Mouse (Mus musculus) forebrain, postnatal 0 days (tissue): ENCODE data around the gene Dglucy. TPM values are rescaled to one million over a fixed set of nuclear protein-coding genes. Genes with fewer than 3 reads are reported as not detected.

Experiments
- ATAC-seq: fragments of 200-750 bp; cut with Nextera tagmentation; 2 replicates; pipeline ENCODE4 v1.8.0; 2017; ENCODE audit warnings: mild to moderate bottlenecking, moderate library complexity
- DNase-seq: peaks from one replicate; pipeline ENCODE4 v3.0.0-alpha.2; 2015
- H3K27ac ChIP-seq: fragments of 300-500 bp; sonication (generic); 2 replicates; pipeline ENCODE4 v1.5.1; 2014; ENCODE audit warnings: low read depth, mild to moderate bottlenecking, antibody characterized with exemption, low read length, moderate library complexity, mixed read lengths
- H3K27me3 ChIP-seq: fragments of 300-500 bp; sonication (generic); 2 replicates; pipeline ENCODE4 v1.6.1; 2014; ENCODE audit warnings: mild to moderate bottlenecking, low read length, mixed read lengths; ENCODE audit not compliant: insufficient read depth
- H3K36me3 ChIP-seq: fragments of 300-500 bp; sonication (generic); 2 replicates; pipeline ENCODE4 v1.6.1; 2014; ENCODE audit warnings: mild to moderate bottlenecking, moderate library complexity; ENCODE audit not compliant: insufficient read depth
- H3K4me1 ChIP-seq: fragments of 300-500 bp; sonication (generic); 2 replicates; pipeline ENCODE4 v1.6.1; 2014; ENCODE audit warnings: antibody characterized with exemption; ENCODE audit not compliant: insufficient read depth
- H3K4me2 ChIP-seq: fragments of 300-500 bp; sonication (generic); 2 replicates; pipeline ENCODE4 v1.6.1; 2014; ENCODE audit warnings: low read depth, mild to moderate bottlenecking, moderate library complexity
- H3K4me3 ChIP-seq: fragments of 300-500 bp; sonication (generic); 2 replicates; pipeline ENCODE4 v1.5.1; 2014; ENCODE audit warnings: low read depth, low read length, mixed read lengths
- H3K9ac ChIP-seq: fragments of 300-500 bp; sonication (generic); 2 replicates; pipeline ENCODE4 v1.6.1; 2014; ENCODE audit warnings: mild to moderate bottlenecking
- H3K9me3 ChIP-seq: fragments of 300-500 bp; sonication (generic); 2 replicates; pipeline ENCODE4 v1.6.1; 2016; ENCODE audit warnings: low read length
- CTCF ChIP-seq: sonication (generic); IDR thresholded peaks from 2 replicates; pipeline ENCODE4 v1.5.1; 2016; ENCODE audit warnings: antibody characterized with exemption, control low read depth, low read depth
- WGBS: fragments of 180-500 bp; shearing (Covaris S2); extraction: QIAGEN DNeasy Blood & Tissue Kit; methylation state at CpG from one replicate; pipeline ENCODE4 v1.1.7; 2014; 5-methylcytosine and 5-hydroxymethylcytosine counted together
- polyA plus RNA-seq: library from polyadenylated mRNA; unstranded; fragments of >200 nt; fragmentation: Nextera tagmentation; extraction: Ambion mirVana; gene quantifications from 2 replicates; pipeline ENCODE4 v1.2.1, GENCODE M21; 2015
- total RNA-seq: library from RNA; depleted of rRNA; stranded (reverse); fragments of >200 nt; gene quantifications from 2 replicates; pipeline ENCODE4 v1.2.3, GENCODE M21; 2014; rRNA removed

The Dglucy gene
- total and polyA plus RNA-seq, 2 experiments from 2014 or later, result 2.6 to 4.5 TPM

- Histone ChIP-seq H3K36me3 (peaks cover 72% of the 10 kb centered on the region), H3K4me2 (no peak overlapping the region), H3K27me3 (no peaks in the 10 kb centered on the region), H3K27ac (no peak overlapping the region), H3K4me1 (no peaks in the 10 kb centered on the region), H3K9ac (no peak overlapping the region), H3K4me3 (no peak overlapping the region), H3K9me3 (no peaks in the 10 kb centered on the region)
- 86% methylated on average over 4 of the region's 4 CpGs for whole genome bisulfite sequencing
- ATAC-seq, result no peak
- no peak for DNase-seq
- no peak for TF ChIP-seq CTCF
Measured at GRCm38 (mm10) chr12:100943146-100943545, 164.3 kb downstream of the Dglucy start.

GRCm38 (mm10) chr12:100944921-100945336 lies 166.1 kb downstream of the Dglucy start:
- WGBS, result 94% methylated on average over 21 of the region's 21 CpGs
- no peak for ATAC-seq

GRCm38 (mm10) chr12:100945501-100945900 lies 166.6 kb downstream of the Dglucy start:
- H3K9me3 ChIP-seq, result no peaks in the 10 kb centered on the region
- no peak for TF ChIP-seq CTCF
- no peak overlapping the region for H3K9ac ChIP-seq
- ATAC-seq (no peak), DNase-seq (no peak)
- no peak overlapping the region for H3K27ac ChIP-seq
- 86% methylated on average over 12 of the region's 12 CpGs for WGBS
- no peak overlapping the region for H3K4me3 ChIP-seq
- no peaks in the 10 kb centered on the region for H3K27me3 ChIP-seq
- H3K4me1 ChIP-seq, result no peaks in the 10 kb centered on the region
- peaks cover 60% of the 10 kb centered on the region for H3K36me3 ChIP-seq
- H3K4me2 ChIP-seq, result no peak overlapping the region

More at GRCm38 (mm10) chr12:100944921-100945336, 166.1 kb downstream of the Dglucy start:
- no peaks in the 10 kb centered on the region for H3K4me1 ChIP-seq
- no peaks in the 10 kb centered on the region for H3K27me3 ChIP-seq
- no peak for DNase-seq
- no peak overlapping the region for H3K9ac ChIP-seq
- H3K4me2 ChIP-seq, result no peak overlapping the region
- no peak overlapping the region for H3K27ac ChIP-seq
- H3K36me3 ChIP-seq, result peaks cover 66% of the 10 kb centered on the region
- H3K9me3 ChIP-seq, result no peaks in the 10 kb centered on the region
- TF ChIP-seq CTCF, result no peak
- no peak overlapping the region for H3K4me3 ChIP-seq

- H3K27me3 ChIP-seq, result no peaks in the 10 kb centered on the region
- DNase-seq (no peak), ATAC-seq (no peak)
- H3K4me3 ChIP-seq, result no peak overlapping the region
- H3K4me2 ChIP-seq, result no peak overlapping the region
- no peak overlapping the region for H3K9ac ChIP-seq
- WGBS, result 92% methylated on average over 12 of the region's 12 CpGs
- no peaks in the 10 kb centered on the region for H3K4me1 ChIP-seq
- H3K9me3 ChIP-seq, result no peaks in the 10 kb centered on the region
- H3K36me3 ChIP-seq, result peaks cover 56% of the 10 kb centered on the region
- H3K27ac ChIP-seq, result no peak overlapping the region
- TF ChIP-seq CTCF, result no peak
Measured at GRCm38 (mm10) chr12:100945948-100946347, 167.1 kb downstream of the Dglucy start.

Other genes with a start within 250 kb of the Dglucy start
- gene Rps6ka5, start 52.1 kb upstream of the Dglucy start, total RNA-seq, result 28.8 and 29.5 TPM in 2 replicates
- gene Rps6ka5, start 52.1 kb upstream of the Dglucy start, polyA plus RNA-seq, result 6.3 and 8.7 TPM in 2 replicates
- 4.9 and 7.0 TPM in 2 replicates for gene Gpr68, start 129.1 kb downstream of the Dglucy start, total RNA-seq
- 1.8 and 3.7 TPM in 2 replicates for gene Gpr68, start 129.1 kb downstream of the Dglucy start, polyA plus RNA-seq
- 31.3 and 31.5 TPM in 2 replicates for gene Ccdc88c, start 250.0 kb downstream of the Dglucy start, total RNA-seq
- gene Ccdc88c, start 250.0 kb downstream of the Dglucy start, polyA plus RNA-seq, result 12.4 and 14.6 TPM in 2 replicates